Comparison of ENCODE assay signal across 26 mouse cellular contexts in genomic region chr9:116630805-116631204, GRCm38 (mm10).
DNase-seq lines count a peak whose midpoint lies in the region; ATAC-seq lines count a peak whose summit lies in the region.
"Had no signal": no experiment of that assay in that cellular context is flagged by ENCODE, and none has a peak within 500 bp of the region (broad histone marks: within the 10 kb centered on the region; RNA-seq: fewer than 3 reads in every experiment).

No protein-coding gene starts in this region.

- peak; percentile 72 for DNase-seq in heart, adult 11 months
- DNase-seq in heart, postnatal 25 days (ENCODE audit: low spot score): no peak
- no peak for DNase-seq in heart, postnatal 4 days
- no peak for DNase-seq in intestine, embryonic 14.5 days (ENCODE audit: low spot score)
- DNase-seq in urinary bladder, adult 18-20 months (ENCODE audit: low spot score in 2 of 2): no peak
- DNase-seq in neural tube, embryonic 10.5 days (ENCODE audit: extremely low spot score, low spot score): no peak
- DNase-seq: adrenal gland, postnatal 14 days; cerebellum, adult 11 months; cerebellum, postnatal 10 days; forebrain, postnatal 0 days; heart, postnatal 14 days; kidney, adult 8-10 months; kidney, postnatal 4 days; thymus, adult 18-20 months; thymus, postnatal 36 days had no signal

- no peak for ATAC-seq in heart, embryonic 15.5 days (replicated peaks; ENCODE audit: insufficient number of reproducible peaks, insufficient read depth, low FRiP score, low read depth)
- ATAC-seq in intestine, embryonic 14.5 days (replicated peaks; ENCODE audit: low FRiP score, low TSS enrichment, low read depth): peak; percentile 78
- peak; percentile 47; the same call in 1 of the 2 replicates for ATAC-seq in stomach, embryonic 15.5 days (ENCODE audit: insufficient read depth, low FRiP score, low read depth)
- ATAC-seq: forebrain, postnatal 0 days had no signal

- no peak overlapping the region for H3K27ac ChIP-seq in heart, embryonic 15.5 days
- no peak overlapping the region for H3K27ac ChIP-seq in intestine, embryonic 14.5 days (ENCODE audit: low read depth)
- no peak overlapping the region for H3K27ac ChIP-seq in stomach, embryonic 15.5 days
- H3K27ac ChIP-seq: forebrain, embryonic 12.5 days; hindbrain, embryonic 12.5 days; kidney, postnatal 0 days; limb, embryonic 13.5 days; lung, embryonic 15.5 days; midbrain, embryonic 10.5 days; neural tube, embryonic 13.5 days had no signal

- 0 out of 2 replicates have a peak, but pooled peaks cover 4% of the 10 kb centered on the region for H3K36me3 ChIP-seq in heart, embryonic 15.5 days
- peaks cover 2% of the 10 kb centered on the region; the same call in 1 of the 2 replicates for H3K36me3 ChIP-seq in intestine, embryonic 14.5 days (ENCODE audit: control insufficient read depth, insufficient read depth, low read length)
- H3K36me3 ChIP-seq in stomach, embryonic 15.5 days: no peaks in the 10 kb centered on the region
- H3K36me3 ChIP-seq: forebrain, embryonic 12.5 days; hindbrain, embryonic 12.5 days; lung, embryonic 15.5 days; midbrain, embryonic 10.5 days; neural tube, embryonic 13.5 days had no signal

- intact Hi-C loops in heart, postnatal 25 days (cut with DNase I): no loop called here

- no peak overlapping the region for H3K9ac ChIP-seq in heart, embryonic 15.5 days
- no peak overlapping the region for H3K9ac ChIP-seq in intestine, embryonic 14.5 days (ENCODE audit: low read length)
- H3K9ac ChIP-seq in stomach, embryonic 15.5 days: no peak overlapping the region
- H3K9ac ChIP-seq: forebrain, embryonic 12.5 days; forebrain, postnatal 0 days; hindbrain, embryonic 12.5 days; limb, embryonic 13.5 days; lung, embryonic 15.5 days; neural tube, embryonic 13.5 days had no signal

- H3K27me3 ChIP-seq in heart, embryonic 15.5 days: no peaks in the 10 kb centered on the region
- no peaks in the 10 kb centered on the region for H3K27me3 ChIP-seq in intestine, embryonic 14.5 days (replicated peaks; ENCODE audit: control insufficient read depth, insufficient read depth, low read length)
- no peaks in the 10 kb centered on the region for H3K27me3 ChIP-seq in stomach, embryonic 15.5 days (replicated peaks)
- H3K27me3 ChIP-seq: forebrain, embryonic 12.5 days; hindbrain, embryonic 12.5 days; lung, embryonic 15.5 days; neural tube, embryonic 13.5 days had no signal

- H3K4me1 ChIP-seq in heart, embryonic 15.5 days (replicated peaks): peaks cover 4% of the 10 kb centered on the region; the same call in 1 of the 2 replicates
- no peaks in the 10 kb centered on the region for H3K4me1 ChIP-seq in intestine, embryonic 14.5 days (replicated peaks; ENCODE audit: control insufficient read depth, insufficient read depth, low read length)
- H3K4me1 ChIP-seq in stomach, embryonic 15.5 days: no peaks in the 10 kb centered on the region
- H3K4me1 ChIP-seq: forebrain, embryonic 12.5 days; hindbrain, embryonic 12.5 days; limb, embryonic 13.5 days; midbrain, embryonic 10.5 days; neural tube, embryonic 13.5 days had no signal

- WGBS in heart, embryonic 15.5 days: 35% methylated on average over 10 of the region's 10 CpGs
- 73% methylated on average over 10 of the region's 10 CpGs for WGBS in intestine, embryonic 14.5 days
- WGBS in stomach, embryonic 15.5 days: 64% methylated on average over 10 of the region's 10 CpGs

- H3K4me3 ChIP-seq in heart, embryonic 15.5 days: no peak overlapping the region
- H3K4me3 ChIP-seq in intestine, embryonic 14.5 days (ENCODE audit: low read depth, low read length): no peak overlapping the region
- no peak overlapping the region for H3K4me3 ChIP-seq in stomach, embryonic 15.5 days (replicated peaks)
- H3K4me3 ChIP-seq: forebrain, embryonic 12.5 days; hindbrain, embryonic 12.5 days; limb, embryonic 13.5 days; lung, embryonic 15.5 days; midbrain, embryonic 10.5 days; myocyte; neural tube, embryonic 13.5 days had no signal

- H3K9me3 ChIP-seq in heart, embryonic 15.5 days (replicated peaks): 0 out of 2 replicates have a peak, but pooled peaks cover 5% of the 10 kb centered on the region
- peaks cover 4% of the 10 kb centered on the region; the same call in 1 of the 2 replicates for H3K9me3 ChIP-seq in intestine, embryonic 14.5 days (ENCODE audit: control insufficient read depth, low read length)
- H3K9me3 ChIP-seq in stomach, embryonic 15.5 days: no peaks in the 10 kb centered on the region
- H3K9me3 ChIP-seq: lung, embryonic 15.5 days had no signal

- H3K4me2 ChIP-seq in heart, embryonic 15.5 days: 0 out of 2 replicates have a peak overlapping the region, but pooled peaks have one; percentile 2
- H3K4me2 ChIP-seq in intestine, embryonic 14.5 days (ENCODE audit: low read length): no peak overlapping the region; the same call in 1 of the 2 replicates
- H3K4me2 ChIP-seq in stomach, embryonic 15.5 days: no peak overlapping the region
- H3K4me2 ChIP-seq: forebrain, embryonic 12.5 days; hindbrain, embryonic 12.5 days; limb, embryonic 13.5 days; liver, embryonic 11.5 days; lung, embryonic 15.5 days; neural tube, embryonic 13.5 days had no signal
